Mouse (Mus musculus) heart, postnatal 36 days (tissue): Measurements from ENCODE around the gene Brpf3. TPM values are rescaled to one million over a fixed set of nuclear protein-coding genes. Genes with fewer than 3 reads are reported as not detected.
A peak's percentile ranks its signal among the peaks of the same experiment; 100 is the strongest.
"Not testable (repeated sequence)": the region's sequence is repeated elsewhere in the genome, so short reads cannot be mapped to it uniquely, and the experiment has no call there.

Experiments used
- DNase-seq, 2 experiments: peaks; one replicate each; pipeline ENCODE4 v3.0.0; 2021 to 2022
- intact Hi-C: fragments of 180-260 bp; cut with DNase I; formaldehyde crosslinking; loops from one replicate; pipeline ENCODE4 v1.15.1; 2025
- total RNA-seq, 2 experiments: library from RNA; stranded (reverse); gene quantifications; 2 replicates each; pipeline ENCODE4 v1.2.3; 2021

Gene Brpf3
- total RNA-seq, result 10 to 100 TPM; 15.9 to 17.3 TPM

GRCm38 (mm10) chr17:28800671-28801412, at the start of gene Brpf3:
TSS of gene Brpf3 (plus strand) at chr17:28801090.
- DNase-seq, result peak; percentile 78 to 88
- intact Hi-C loops, result loop anchor here (1.0 to 2.0 kb wide), 2 partner anchors 38 to 111 kb away; partner anchors contain the start of gene Slc26a8

GRCm38 (mm10) chr17:28756447-28756846, 44.4 kb upstream of the Brpf3 start:
- intact Hi-C loops, result no loop called here

GRCm38 (mm10) chr17:28757470-28757869, 43.4 kb upstream of the Brpf3 start:
- intact Hi-C loops, result no loop called here
- no peak for DNase-seq

More at GRCm38 (mm10) chr17:28756447-28756846, 44.4 kb upstream of the Brpf3 start:
- no peak for DNase-seq

- intact Hi-C loops, result no loop called here
- DNase-seq, result no peak
Observed at GRCm38 (mm10) chr17:28760736-28761312, 40.1 kb upstream of the Brpf3 start.

- DNase-seq, result peak; percentile 80 to 84
- intact Hi-C loops, result loop anchor here (1.0 to 2.0 kb wide), 3 partner anchors 39 to 165 kb away; partner anchors contain the start of genes Brpf3 and Mapk14
Observed at GRCm38 (mm10) chr17:28761871-28762270, 39.0 kb upstream of the Brpf3 start.

- intact Hi-C loops, result no loop called here
- no peak for DNase-seq
Observed at GRCm38 (mm10) chr17:28766203-28766602, 34.7 kb upstream of the Brpf3 start.

GRCm38 (mm10) chr17:28766781-28767515, 33.9 kb upstream of the Brpf3 start:
- no peak for DNase-seq
- intact Hi-C loops, result no loop called here

GRCm38 (mm10) chr17:28769121-28769874, 31.6 kb upstream of the Brpf3 start, which contains the start of gene Mapk13:
TSS of gene Mapk13 (plus strand) at chr17:28769297.
- intact Hi-C loops, result no loop called here
- peak in 1 of 2 experiments; percentile 15 for DNase-seq

GRCm38 (mm10) chr17:28769875-28770421, 30.9 kb upstream of the Brpf3 start:
- intact Hi-C loops, result no loop called here
- peak in 1 of 2 experiments; percentile 13 for DNase-seq

- intact Hi-C loops, result no loop called here
- DNase-seq, result no peak
Observed at GRCm38 (mm10) chr17:28771289-28771688, 29.6 kb upstream of the Brpf3 start.

- intact Hi-C loops, DNase-seq: not testable (repeated sequence)
Observed at GRCm38 (mm10) chr17:28774303-28774702, 26.6 kb upstream of the Brpf3 start.

GRCm38 (mm10) chr17:28775161-28775560, 25.7 kb upstream of the Brpf3 start:
- intact Hi-C loops, result no loop called here
- no peak for DNase-seq

GRCm38 (mm10) chr17:28776817-28777216, 24.1 kb upstream of the Brpf3 start:
- intact Hi-C loops, result no loop called here
- DNase-seq, result no peak

GRCm38 (mm10) chr17:28777231-28778005, 23.5 kb upstream of the Brpf3 start:
- intact Hi-C loops, result no loop called here

GRCm38 (mm10) chr17:28779735-28780134, 21.2 kb upstream of the Brpf3 start:
- intact Hi-C loops, result no loop called here
- no peak for DNase-seq

More at GRCm38 (mm10) chr17:28777231-28778005, 23.5 kb upstream of the Brpf3 start:
- peak; percentile 46 to 50 for DNase-seq

GRCm38 (mm10) chr17:28780836-28781235, 20.1 kb upstream of the Brpf3 start:
- DNase-seq, result no peak
- intact Hi-C loops, result no loop called here

- DNase-seq, result no peak
Observed at GRCm38 (mm10) chr17:28781290-28782045, 19.4 kb upstream of the Brpf3 start.

GRCm38 (mm10) chr17:28785036-28785435, 15.9 kb upstream of the Brpf3 start:
- intact Hi-C loops, result no loop called here
- no peak for DNase-seq

More at GRCm38 (mm10) chr17:28781290-28782045, 19.4 kb upstream of the Brpf3 start:
- intact Hi-C loops, result no loop called here
